Mouse (Mus musculus) spleen, embryonic (tissue): ENCODE data around the gene Epb41.

Source experiments
- CTCF ChIA-PET: fragments of 350-600 bp; sonication (Branson Sonifier 250); formaldehyde crosslinking; loops from one replicate; lab custom pipeline; 2022; lab: Charles Lee

The Epb41 gene

DNA sequence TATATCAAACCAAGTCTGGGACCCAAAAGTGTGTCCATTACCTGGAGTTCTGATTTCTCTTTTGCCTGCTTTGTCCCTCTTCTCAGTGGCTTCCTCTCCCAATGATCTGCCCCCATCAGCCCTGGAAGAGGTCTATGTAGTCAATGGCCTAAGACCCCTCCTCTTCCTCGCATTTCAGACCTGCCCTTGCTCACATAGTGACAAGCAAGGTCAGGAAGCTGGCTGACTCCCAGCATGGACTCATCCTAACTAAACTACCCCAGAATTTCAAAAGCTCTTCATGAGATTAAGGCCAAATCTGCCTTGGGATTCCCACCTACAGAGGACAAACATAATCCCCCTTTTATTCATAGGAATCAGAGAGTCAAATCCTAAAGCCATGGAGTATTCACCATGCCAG is 675 bp upstream of the Epb41 start:
- CTCF ChIA-PET = interaction anchor here (1.5 kb wide), 1 partner anchor 42 kb away, joined by 15 read pairs; no protein-coding TSS in a partner anchor

- CTCF ChIA-PET = interaction anchor here (0.5 to 1.0 kb wide), 3 partner anchors 42 to 1042 kb away, joined by 3 read pairs; no protein-coding TSS in a partner anchor
These were observed 816 bp downstream of the Epb41 start, which contains the start of gene Gm10300 for GRCm38 (mm10) chr4:132074077-132074932. TSS of gene Gm10300 (plus strand) at chr4:132074697.

DNA sequence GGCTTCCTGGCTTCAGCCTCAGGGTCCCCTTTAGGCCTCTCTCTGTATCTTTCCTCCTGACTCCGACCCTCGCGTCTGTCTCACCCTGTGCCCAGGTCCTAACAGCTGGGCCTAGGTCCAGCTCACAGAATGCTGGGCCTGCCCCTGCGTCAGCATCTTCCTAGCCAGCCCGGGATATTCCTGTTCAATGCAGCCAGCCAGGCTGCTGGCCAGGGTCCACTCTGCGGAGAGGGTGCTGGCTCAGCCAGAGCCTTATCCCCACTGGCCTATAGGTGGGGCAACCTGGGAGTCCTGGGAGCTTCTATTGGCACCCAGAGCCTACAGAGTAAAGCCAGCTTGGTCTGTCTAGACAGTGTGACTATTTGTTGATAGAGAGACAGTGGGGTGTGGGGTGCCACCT is 2.2 kb downstream of the Epb41 start:
- CTCF ChIA-PET = interaction anchor here (0.6 kb wide), 1 partner anchor 28 kb away, joined by 3 read pairs; no protein-coding TSS in a partner anchor

DNA sequence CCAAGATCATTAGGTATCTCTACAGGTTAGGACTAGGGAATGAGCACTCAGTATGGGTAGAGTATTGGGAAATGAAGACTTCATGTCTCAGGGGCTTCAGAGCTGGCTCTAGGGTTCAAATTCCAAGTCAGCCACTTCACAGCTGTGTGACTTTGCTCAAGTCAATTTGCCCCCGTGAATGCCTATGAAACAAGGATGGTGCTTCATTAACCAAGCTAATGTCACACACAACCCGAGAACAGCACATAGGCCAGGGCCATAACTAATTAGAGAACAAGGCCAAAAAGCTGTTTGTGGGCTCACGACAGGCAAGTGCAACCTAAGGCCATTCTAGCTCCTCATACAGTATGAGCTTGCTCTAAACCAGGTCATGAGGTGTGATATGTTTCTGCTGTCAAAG is 3.0 kb downstream of the Epb41 start:
- CTCF ChIA-PET = interaction anchor here (0.6 to 1.0 kb wide), 2 partner anchors 38 to 89 kb away, joined by 3 to 5 read pairs; no protein-coding TSS in a partner anchor

GRCm38 (mm10) chr4:132071674-132072073 is 3.4 kb downstream of the Epb41 start:
- CTCF ChIA-PET = interaction anchor here (0.6 to 1.3 kb wide), 3 partner anchors 9 to 89 kb away, joined by 3 to 11 read pairs (median 5); no protein-coding TSS in a partner anchor

DNA sequence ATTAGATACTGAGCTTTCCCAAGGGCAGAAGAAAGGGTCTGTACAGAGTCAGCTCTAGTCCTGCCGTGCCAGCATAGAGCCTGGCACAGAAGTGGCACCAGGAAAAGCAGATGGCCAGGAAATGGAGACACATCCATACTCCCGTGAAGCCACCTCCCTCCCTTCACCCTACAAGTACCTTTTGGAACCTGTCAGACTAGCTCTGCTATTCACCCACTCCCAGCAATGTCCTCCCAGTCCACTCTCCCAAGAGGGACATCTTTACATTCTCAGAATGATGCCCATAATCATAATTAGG is 7.2 kb downstream of the Epb41 start:
- CTCF ChIA-PET = no interaction called here

DNA sequence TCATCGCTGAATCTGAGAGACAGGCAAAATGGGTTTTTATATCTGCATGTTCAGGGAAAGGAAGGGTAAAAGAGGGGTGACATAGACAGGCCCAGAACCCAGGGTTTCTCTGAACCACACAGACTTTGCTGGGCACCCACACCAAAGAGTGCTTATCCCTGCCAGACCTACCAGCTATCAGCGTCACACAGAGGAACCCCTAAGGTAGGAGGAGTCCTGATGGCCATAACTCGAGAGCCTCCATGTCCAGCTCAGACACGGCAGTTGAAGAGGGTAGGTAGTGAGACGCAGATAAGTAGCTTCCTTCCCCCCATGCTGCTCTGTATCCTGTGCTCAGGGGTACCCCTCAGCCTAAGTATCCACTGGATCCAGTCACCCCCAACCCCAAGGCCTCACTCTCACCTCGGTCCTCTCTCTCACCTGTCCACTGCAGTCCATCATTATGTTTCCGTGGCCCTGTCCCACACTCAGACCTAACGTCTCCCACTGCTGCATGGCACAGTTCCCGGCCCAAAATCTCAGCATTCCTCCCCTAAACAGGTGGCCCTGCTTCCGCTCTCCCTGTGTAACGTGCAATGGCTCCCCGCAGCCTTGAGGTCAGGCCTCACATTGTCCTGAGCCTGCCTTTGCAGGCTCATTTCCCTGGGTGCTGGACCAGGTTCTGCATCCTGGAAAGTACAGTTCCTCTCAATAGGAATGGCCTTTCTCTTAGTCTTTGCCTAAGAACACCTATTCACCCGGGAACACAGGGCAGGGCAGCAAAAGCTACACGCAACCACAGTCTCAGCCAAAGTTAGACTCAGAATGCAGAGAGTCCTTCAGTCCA is 7.8 kb downstream of the Epb41 start:
- CTCF ChIA-PET = no interaction called here

DNA sequence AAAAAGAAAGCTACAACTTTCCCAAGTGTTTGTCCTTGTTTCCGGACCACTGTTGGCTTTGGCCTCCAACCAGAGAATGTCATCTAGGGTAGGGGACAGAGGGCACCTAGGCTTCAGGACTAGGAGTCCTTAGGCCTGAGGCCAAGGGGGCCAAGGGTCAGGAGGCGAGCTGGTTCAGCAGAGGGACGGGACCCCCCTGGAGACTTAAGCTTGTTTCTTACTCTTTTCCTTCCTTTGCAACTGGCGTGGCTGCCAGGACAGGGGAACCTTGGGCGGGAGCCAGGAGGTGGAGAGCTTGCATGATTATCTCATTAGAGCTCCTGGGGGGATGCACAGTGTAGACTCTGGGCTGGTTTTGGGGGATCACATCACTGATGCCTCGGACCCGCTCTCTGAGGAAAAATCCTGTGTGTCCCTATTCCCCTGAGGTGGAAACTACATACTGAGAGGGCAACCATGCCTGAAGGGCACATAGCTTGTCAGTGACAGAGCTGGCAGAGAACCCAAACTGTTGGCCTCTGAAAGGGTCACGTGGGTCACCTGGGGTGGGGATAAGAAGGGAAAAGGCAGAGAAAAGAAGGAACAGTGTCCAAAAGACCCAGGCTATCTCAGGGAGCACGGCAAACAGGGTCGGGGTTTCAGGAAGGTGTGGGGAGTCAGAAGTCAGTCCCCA is 8.9 kb downstream of the Epb41 start:
- CTCF ChIA-PET = no interaction called here

- CTCF ChIA-PET = no interaction called here
These were observed 9.5 kb downstream of the Epb41 start for GRCm38 (mm10) chr4:132065578-132065977.

DNA sequence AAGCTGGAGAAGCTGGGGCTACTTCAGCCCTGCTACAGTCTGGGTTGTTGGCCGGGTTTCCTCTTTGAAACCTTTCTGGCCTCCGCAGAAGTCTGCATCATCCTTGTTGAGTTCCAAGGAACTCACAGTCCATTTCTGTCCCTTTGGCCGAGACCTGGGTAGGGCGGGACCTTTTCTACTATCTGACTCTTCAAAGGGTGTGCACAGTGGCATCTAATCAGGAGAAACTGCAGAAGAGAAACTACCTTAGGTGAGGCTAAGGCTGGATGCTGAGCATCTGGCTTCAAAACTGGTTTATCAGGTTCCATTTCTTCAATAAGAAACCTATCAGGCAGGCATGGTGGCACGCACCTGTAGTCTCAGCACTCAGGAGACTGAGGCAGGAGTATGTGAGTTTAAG is 10.6 kb downstream of the Epb41 start:
- CTCF ChIA-PET = no interaction called here

DNA sequence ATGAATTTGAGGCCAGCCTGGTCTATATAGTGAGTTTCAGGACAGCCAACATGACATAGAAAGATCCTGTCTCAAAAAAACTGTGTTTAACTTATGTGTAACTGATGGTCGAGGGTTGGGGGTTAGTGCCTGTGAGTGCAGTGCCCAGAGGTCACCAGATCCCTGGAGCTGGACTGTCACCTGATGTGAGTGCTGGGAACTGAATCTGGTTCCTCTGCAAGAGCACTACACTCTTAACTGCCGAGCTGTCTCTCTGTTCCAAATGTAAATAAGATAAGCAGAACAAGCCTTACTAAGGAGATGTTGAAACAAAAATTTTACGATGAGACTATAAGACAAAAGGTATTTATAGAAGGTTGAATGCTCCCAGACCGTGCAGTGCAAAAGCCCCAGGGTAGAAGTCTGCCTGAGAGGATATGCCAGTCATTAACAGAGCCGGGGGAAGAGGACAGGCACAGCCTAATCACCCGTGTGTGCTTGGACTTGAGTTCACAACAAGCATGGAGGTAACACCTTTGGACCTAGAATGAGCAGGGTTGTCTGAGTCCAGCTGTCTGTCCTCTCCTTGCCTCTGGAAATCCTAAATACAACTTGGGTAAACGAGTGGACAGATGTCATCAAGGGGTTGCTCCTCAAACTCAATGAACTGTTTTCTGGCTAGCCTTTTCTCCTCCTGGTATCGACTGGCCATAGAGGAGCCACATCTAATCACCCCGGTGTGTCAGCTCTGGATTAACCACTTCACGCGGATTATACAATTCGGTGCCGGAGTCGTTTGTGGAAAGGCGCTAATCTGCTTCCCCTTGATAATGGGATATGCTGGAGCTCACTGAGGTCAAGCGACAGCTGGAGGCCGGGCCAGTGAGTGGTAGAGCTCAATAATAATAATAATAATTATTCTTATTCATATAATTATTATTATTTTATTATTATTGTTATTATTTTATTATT is 11.9 kb downstream of the Epb41 start:
- CTCF ChIA-PET = no interaction called here

- CTCF ChIA-PET = interaction anchor here (0.5 kb wide), 1 partner anchor 264 kb away, joined by 5 read pairs; no protein-coding TSS in a partner anchor
These were observed 12.8 kb downstream of the Epb41 start for GRCm38 (mm10) chr4:132062289-132062688.

- CTCF ChIA-PET = no interaction called here
These were observed 14.9 kb downstream of the Epb41 start for GRCm38 (mm10) chr4:132060040-132060832.

GRCm38 (mm10) chr4:132059541-132059940 is 15.6 kb downstream of the Epb41 start:
- CTCF ChIA-PET = no interaction called here

DNA sequence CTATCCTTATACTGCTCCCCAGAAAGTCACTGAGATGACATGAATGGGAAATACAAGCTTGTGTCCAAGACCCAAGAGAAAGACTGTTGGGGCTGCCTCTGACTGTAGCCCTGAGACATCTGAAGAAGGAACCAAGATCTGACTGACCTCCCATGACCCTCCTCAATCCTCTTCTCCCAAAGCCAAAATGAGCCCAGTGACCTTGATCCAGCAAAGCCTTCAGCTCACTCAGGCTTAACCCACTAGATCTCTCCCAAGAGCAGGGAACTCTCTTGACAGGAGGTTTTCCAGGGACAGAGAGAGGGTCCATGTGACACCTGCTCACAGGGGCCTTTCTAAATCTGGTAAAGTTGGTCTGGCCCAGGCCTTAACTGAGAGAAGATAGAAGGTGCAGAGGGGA is 17.8 kb downstream of the Epb41 start:
- CTCF ChIA-PET = interaction anchor here (0.7 kb wide), 1 partner anchor 47 kb away, joined by 6 read pairs; no protein-coding TSS in a partner anchor

DNA sequence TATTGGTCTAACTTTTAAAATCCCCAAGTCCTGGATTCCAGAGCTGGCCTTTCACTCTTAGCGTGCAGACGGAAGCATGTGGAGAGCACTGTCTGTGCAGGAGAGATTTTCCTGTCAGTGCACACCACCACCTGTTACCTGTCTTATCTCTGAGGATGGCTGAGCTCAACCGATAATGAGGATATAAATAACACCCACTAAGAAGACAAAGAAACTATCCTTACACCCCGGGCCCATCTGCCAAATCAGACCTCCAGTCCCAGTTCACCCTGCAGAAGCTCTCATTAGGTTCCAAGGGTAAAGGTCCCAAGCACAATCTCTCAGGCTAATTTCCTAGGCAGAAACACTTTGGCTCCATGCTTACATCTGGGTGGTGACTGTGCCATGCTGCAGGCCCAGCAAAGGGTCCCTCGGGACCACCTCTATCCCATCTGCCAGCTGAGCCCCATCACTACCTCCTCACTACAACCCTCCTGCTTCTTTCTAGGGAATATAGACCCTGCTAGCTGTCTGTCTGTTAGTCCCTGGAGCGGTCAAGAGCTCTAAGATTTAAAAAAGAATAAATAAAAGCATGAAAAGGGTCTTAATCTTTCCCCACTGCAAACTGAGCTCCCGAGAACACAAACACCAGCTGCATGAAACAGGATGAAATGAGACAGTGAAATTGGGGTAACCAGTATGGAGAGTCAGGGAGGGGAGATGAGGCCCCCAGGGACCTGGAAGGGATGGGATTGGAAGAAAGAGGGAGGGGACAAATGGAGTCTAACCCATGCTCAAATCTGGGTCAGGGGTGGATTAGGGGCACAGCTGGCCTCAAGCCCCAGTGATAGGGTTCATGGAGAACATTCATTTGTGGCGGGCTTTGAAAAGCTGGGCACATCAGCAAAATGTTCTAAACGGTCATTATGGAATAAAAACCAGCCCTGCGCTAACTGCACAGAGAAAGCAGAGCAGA is 23.5 kb downstream of the Epb41 start:
- CTCF ChIA-PET = interaction anchor here (1.0 kb wide), 1 partner anchor 128 kb away, joined by 4 read pairs; no protein-coding TSS in a partner anchor

DNA sequence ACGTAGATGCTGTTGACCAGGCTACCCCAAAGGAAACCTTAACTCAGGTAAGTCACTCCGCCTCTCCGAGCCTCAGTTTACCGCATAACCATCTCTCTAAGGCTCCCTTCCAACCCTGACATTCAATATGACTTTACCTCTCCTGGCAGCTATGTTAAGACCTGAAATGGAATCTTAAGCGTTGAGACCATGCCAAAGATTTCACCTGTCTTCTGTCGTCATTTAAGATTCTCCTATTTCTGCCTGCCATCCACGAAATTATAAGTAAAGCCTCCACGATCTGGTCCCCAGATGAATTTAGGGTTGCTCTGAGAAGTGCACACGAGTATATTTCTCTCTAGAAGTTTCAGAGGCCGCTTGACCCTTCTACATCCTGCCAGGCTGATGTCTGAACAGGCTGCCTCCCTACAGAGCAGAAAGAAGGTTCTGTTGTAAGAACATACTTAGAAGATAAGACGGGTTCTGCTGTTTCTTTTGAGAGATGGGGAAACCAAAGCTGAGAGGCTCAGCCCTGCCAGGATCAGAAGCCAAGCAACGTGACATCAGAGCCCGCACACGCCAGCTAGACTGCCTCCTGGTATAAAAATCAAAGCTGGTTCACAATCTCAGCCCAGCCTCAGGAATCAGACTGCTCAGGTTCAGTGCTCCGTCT is 25.4 kb downstream of the Epb41 start:
- CTCF ChIA-PET = no interaction called here

DNA sequence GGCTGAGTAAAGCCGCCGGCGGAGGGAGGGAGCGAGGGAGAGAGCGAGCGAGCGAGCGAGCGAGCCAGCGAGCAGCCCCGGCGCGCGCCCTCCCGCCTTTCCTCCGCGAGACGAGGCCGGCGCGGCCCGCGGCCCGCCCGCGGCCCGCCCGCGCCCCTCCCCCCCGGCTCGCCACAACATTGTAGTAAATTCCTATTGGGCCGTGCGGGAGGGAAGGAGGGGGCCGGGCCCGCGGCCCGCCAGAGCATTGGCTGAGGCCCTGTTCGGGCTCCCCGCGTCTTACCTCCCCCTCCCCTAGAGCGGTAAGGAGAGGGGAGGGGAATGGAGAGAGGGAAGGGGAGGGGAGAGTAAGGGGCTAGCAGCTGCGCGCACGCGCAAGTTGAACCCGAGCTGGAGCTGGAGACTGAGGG is 26.1 kb downstream of the Epb41 start:
- CTCF ChIA-PET = no interaction called here
